17 mouse cellular contexts compared by ENCODE assay signal in the genomic region with DNA sequence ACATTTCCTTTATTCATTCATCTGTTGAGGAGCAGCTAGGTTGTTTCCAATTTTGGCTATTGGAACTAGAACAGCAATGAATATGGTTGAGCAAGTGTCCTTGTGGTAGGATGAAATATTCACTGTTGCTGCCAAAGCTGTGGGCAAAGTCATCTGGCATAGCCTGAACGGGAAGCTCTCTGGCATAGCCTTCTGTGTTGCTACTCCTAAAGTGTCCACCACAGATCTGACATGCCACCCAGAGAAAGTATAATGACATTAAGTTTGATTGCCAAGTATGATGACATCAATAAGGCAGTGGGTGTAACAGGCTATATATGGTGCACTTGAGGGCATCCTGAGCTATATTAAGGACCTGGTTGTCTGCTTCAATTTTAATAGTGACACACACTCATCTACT.
DNase-seq lines count a peak whose midpoint lies in the region; ATAC-seq and TF ChIP-seq lines count a peak whose summit lies in the region.
"Had no signal": no experiment of that assay in that cellular context is flagged by ENCODE, and none has a peak within 500 bp of the region (broad histone marks: within the 10 kb centered on the region; RNA-seq: fewer than 3 reads in every experiment).

No protein-coding gene starts in this region.

- no peak for TF ChIP-seq POLR2A in myocyte (IDR thresholded peaks at IDR 0.05; ENCODE audit: insufficient read length, low read depth)

- no peaks in the 10 kb centered on the region for H3K36me3 ChIP-seq in heart, embryonic 10.5 days
- no peaks in the 10 kb centered on the region for H3K36me3 ChIP-seq in myocyte (ENCODE audit: control insufficient read depth, insufficient read depth)
- H3K36me3 ChIP-seq in hindbrain, embryonic 16.5 days (ENCODE audit: control insufficient read depth, insufficient read depth, low read length): no peaks in the 10 kb centered on the region
- H3K36me3 ChIP-seq: embryonic facial prominence, embryonic 12.5 days; limb, embryonic 15.5 days; lung, embryonic 15.5 days; stomach, embryonic 15.5 days had no signal

- H3K79me2 ChIP-seq in myocyte (ENCODE audit: control insufficient read depth, insufficient read depth): no peaks in the 10 kb centered on the region

- H3K4me2 ChIP-seq in myocyte (ENCODE audit: low read depth): no peak overlapping the region
- H3K4me2 ChIP-seq in hindbrain, embryonic 16.5 days (ENCODE audit: low read length): no peak overlapping the region
- H3K4me2 ChIP-seq: embryonic facial prominence, embryonic 12.5 days; forebrain, embryonic 13.5 days; limb, embryonic 15.5 days; lung, embryonic 15.5 days; midbrain, embryonic 11.5 days; stomach, embryonic 15.5 days had no signal

- no peak overlapping the region for H3K9ac ChIP-seq in hindbrain, embryonic 16.5 days (ENCODE audit: low read depth, low read length)
- H3K9ac ChIP-seq: embryonic facial prominence, embryonic 12.5 days; forebrain, embryonic 13.5 days; limb, embryonic 15.5 days; lung, embryonic 15.5 days; stomach, embryonic 15.5 days had no signal

- H3K27ac ChIP-seq in heart, embryonic 10.5 days: no peak overlapping the region
- H3K27ac ChIP-seq in hindbrain, embryonic 16.5 days (ENCODE audit: low read depth, low read length): no peak overlapping the region
- H3K27ac ChIP-seq: embryonic facial prominence, embryonic 12.5 days; forebrain, embryonic 13.5 days; limb, embryonic 15.5 days; lung, embryonic 15.5 days; stomach, embryonic 15.5 days had no signal

- no peak overlapping the region for H3K4me3 ChIP-seq in heart, embryonic 10.5 days
- H3K4me3 ChIP-seq in myocyte: no peak overlapping the region
- H3K4me3 ChIP-seq in hindbrain, embryonic 16.5 days (ENCODE audit: low read length): no peak overlapping the region
- H3K4me3 ChIP-seq: embryonic facial prominence, embryonic 12.5 days; forebrain, embryonic 13.5 days; limb, embryonic 15.5 days; lung, embryonic 15.5 days; stomach, embryonic 15.5 days had no signal

- 76% methylated on average over 1 of the region's 1 CpGs for WGBS in heart, embryonic 10.5 days
- 75% methylated on average over 1 of the region's 1 CpGs for WGBS in hindbrain, embryonic 16.5 days

- no peaks in the 10 kb centered on the region for H3K4me1 ChIP-seq in heart, embryonic 10.5 days
- H3K4me1 ChIP-seq in hindbrain, embryonic 16.5 days (ENCODE audit: control insufficient read depth, insufficient read depth, low read depth, low read length): no peaks in the 10 kb centered on the region
- H3K4me1 ChIP-seq: embryonic facial prominence, embryonic 12.5 days; forebrain, embryonic 13.5 days; limb, embryonic 15.5 days; lung, embryonic 15.5 days; stomach, embryonic 15.5 days had no signal

- no peak overlapping the region for H3ac ChIP-seq in myocyte (ENCODE audit: control insufficient read depth, insufficient read length)

- H3K9me3 ChIP-seq in heart, embryonic 10.5 days: no peaks in the 10 kb centered on the region
- H3K9me3 ChIP-seq in hindbrain, embryonic 16.5 days (ENCODE audit: control insufficient read depth, low read length): no peaks in the 10 kb centered on the region
- H3K9me3 ChIP-seq: embryonic facial prominence, embryonic 12.5 days; forebrain, embryonic 13.5 days; limb, embryonic 15.5 days; lung, embryonic 15.5 days; stomach, embryonic 15.5 days had no signal

- ATAC-seq in hindbrain, embryonic 16.5 days: no peak
- ATAC-seq: forebrain, embryonic 13.5 days; inflammation-experienced regulatory T-cells, adult 6 months had no signal

- DNase-seq in heart, adult 9 months (ENCODE audit: low spot score in 2 of 2): peak; percentile 13 to 14
- no peak for DNase-seq in heart, embryonic 10.5 days (ENCODE audit: low spot score)
- peak; percentile 29 for DNase-seq in adrenal gland, postnatal 14 days
- DNase-seq in gastrocnemius, postnatal 25 days: peak; percentile 78
- DNase-seq in kidney, postnatal 4 days: no peak
- DNase-seq: cerebellum, adult 9-11 months; kidney, postnatal 10 days; retina, postnatal 1 day had no signal

- H3K27me3 ChIP-seq in heart, embryonic 10.5 days (ENCODE audit: insufficient read depth, poor library complexity, severe bottlenecking): no peaks in the 10 kb centered on the region
- no peaks in the 10 kb centered on the region for H3K27me3 ChIP-seq in myocyte (ENCODE audit: control insufficient read depth, insufficient read depth, insufficient read length)
- no peaks in the 10 kb centered on the region for H3K27me3 ChIP-seq in hindbrain, embryonic 16.5 days (replicated peaks; ENCODE audit: control insufficient read depth, insufficient read depth, low read length)
- H3K27me3 ChIP-seq: embryonic facial prominence, embryonic 12.5 days; forebrain, embryonic 13.5 days; limb, embryonic 15.5 days; lung, embryonic 15.5 days; stomach, embryonic 15.5 days had no signal

TF ChIP-seq in myocyte, 11 proteins besides CTCF, POLR2A, EP300 and RAD21:
- TF ChIP-seq MAX (IDR thresholded peaks at IDR 0.05; ENCODE audit: low read depth) (no peak), CEBPB (IDR thresholded peaks at IDR 0.05; ENCODE audit: insufficient read depth, poor library complexity, severe bottlenecking) (peak; percentile 51), SRF (IDR thresholded peaks at IDR 0.05; ENCODE audit: control insufficient read depth, insufficient read length, low read depth) (peak; percentile 80), MYOD1 (IDR thresholded peaks at IDR 0.05; ENCODE audit: control insufficient read depth in 1 of 3, insufficient read length in 2 of 3, low read depth in 2 of 3) (peak in 1 of 3 experiments; percentile 41), MYOG (IDR thresholded peaks at IDR 0.05; ENCODE audit: control insufficient read depth in 1 of 3, insufficient read depth in 1 of 3, insufficient read length in 2 of 3, low read depth in 2 of 3) (peak in 2 of 3 experiments; percentile 18 to 25)

Comparison
In these comparisons a context has a peak if more than half of its experiments do, and no peak if none do; other contexts are left out.
1. DNase-seq: peak in heart, adult 9 months (2 of 2), adrenal gland, postnatal 14 days (single experiment) and gastrocnemius, postnatal 25 days (single experiment); none in heart, embryonic 10.5 days (single experiment) and kidney, postnatal 4 days (0 of 2).